Mouse (Mus musculus) embryonic facial prominence, embryonic 14.5 days (tissue): ENCODE results near the gene Tnip1. TPM values are rescaled to one million over a fixed set of nuclear protein-coding genes. Genes with fewer than 3 reads are reported as not detected.

ENCODE experiments used
- ATAC-seq: fragments of 200-750 bp; cut with Nextera tagmentation; 2 replicates; pipeline ENCODE4 v1.8.0; 2017; ENCODE audit warnings: low read depth, moderate number of reproducible peaks, moderate TSS enrichment
- DNase-seq: peaks from one replicate; pipeline ENCODE4 v3.0.0-alpha.2; 2015; ENCODE audit warnings: low spot score
- H3K27ac ChIP-seq: fragments of 300-500 bp; sonication (generic); replicated peaks from 2 replicates; pipeline ENCODE4 v1.5.1; 2014; ENCODE audit warnings: low read depth, mild to moderate bottlenecking, low read length, moderate library complexity
- H3K27me3 ChIP-seq: fragments of 300-500 bp; sonication (generic); replicated peaks from 2 replicates; pipeline ENCODE4 v1.6.1; 2014; ENCODE audit warnings: low read length; ENCODE audit not compliant: control insufficient read depth, insufficient read depth
- H3K36me3 ChIP-seq: fragments of 300-500 bp; sonication (generic); 2 replicates; pipeline ENCODE4 v1.6.1; 2014; ENCODE audit warnings: low read length, mixed read lengths; ENCODE audit not compliant: control insufficient read depth, insufficient read depth
- H3K4me1 ChIP-seq: fragments of 300-500 bp; sonication (generic); 2 replicates; pipeline ENCODE4 v1.6.1; 2014; ENCODE audit warnings: antibody characterized with exemption, low read length; ENCODE audit not compliant: control insufficient read depth, insufficient read depth
- H3K4me2 ChIP-seq: fragments of 300-500 bp; sonication (generic); 2 replicates; pipeline ENCODE4 v1.6.1; 2014; ENCODE audit warnings: low read depth, mild to moderate bottlenecking, low read length, moderate library complexity, mixed read lengths
- H3K4me3 ChIP-seq: fragments of 300-500 bp; sonication (generic); 2 replicates; pipeline ENCODE4 v1.5.1; 2014; ENCODE audit warnings: low read depth, mild to moderate bottlenecking, low read length
- H3K9ac ChIP-seq: fragments of 300-500 bp; sonication (generic); 2 replicates; pipeline ENCODE4 v1.6.1; 2014; ENCODE audit warnings: low read depth, mild to moderate bottlenecking, low read length, moderate library complexity, mixed read lengths
- H3K9me3 ChIP-seq: fragments of 300-500 bp; sonication (generic); 2 replicates; pipeline ENCODE4 v1.6.1; 2016; ENCODE audit warnings: low read length; ENCODE audit not compliant: control insufficient read depth
- WGBS: fragments of 180-500 bp; shearing (Covaris S2); extraction: QIAGEN DNeasy Blood & Tissue Kit; methylation state at CpG from one replicate; pipeline ENCODE4 v1.1.7; 2014; 5-methylcytosine and 5-hydroxymethylcytosine counted together
- polyA plus RNA-seq: library from polyadenylated mRNA; unstranded; fragments of >200 nt; fragmentation: Nextera tagmentation; extraction: Ambion mirVana; gene quantifications from 2 replicates; pipeline ENCODE4 v1.2.1, GENCODE M21; 2014

The Tnip1 gene
- polyA plus RNA-seq, 1 experiment from 2014 or later, result 21.0 TPM

DNA sequence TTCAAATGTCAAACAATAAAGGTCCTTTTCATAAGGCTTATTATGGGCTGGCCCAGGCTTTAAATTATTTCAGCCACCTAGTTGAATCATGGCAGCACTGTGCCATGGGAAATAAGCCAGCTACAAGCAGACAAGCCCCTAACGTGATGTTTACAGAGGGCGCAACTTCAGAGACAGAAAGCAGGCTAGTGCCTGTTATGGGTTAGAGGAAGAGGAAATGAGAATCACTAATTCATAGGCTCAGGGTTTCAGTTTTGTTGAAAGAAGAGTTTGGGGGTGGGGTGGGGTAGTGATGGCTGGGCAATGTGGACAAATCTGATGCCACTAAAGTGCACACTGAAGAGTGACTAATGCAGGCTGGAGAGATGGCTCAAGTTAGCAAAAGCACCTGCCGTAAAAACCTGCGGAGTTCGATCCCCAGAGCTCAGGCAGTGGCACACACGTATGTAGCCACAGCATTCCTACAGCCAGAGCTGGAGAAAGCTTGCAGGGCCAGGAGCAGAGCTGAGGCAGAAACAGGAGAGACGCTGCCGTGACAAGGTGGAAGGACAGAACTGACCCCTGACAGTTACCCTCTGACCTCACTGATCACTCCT is 26.1 kb upstream of the Tnip1 start:
- no peaks in the 10 kb centered on the region for H3K4me1 ChIP-seq
- H3K27me3 ChIP-seq, result no peaks in the 10 kb centered on the region
- 72% methylated on average over 8 of the region's 8 CpGs for WGBS
- DNase-seq (no peak), ATAC-seq (no peak)
- H3K4me2 ChIP-seq, result no peak overlapping the region
- peaks cover 83% of the 10 kb centered on the region for H3K36me3 ChIP-seq
- H3K4me3 ChIP-seq, result no peak overlapping the region
- no peak overlapping the region for H3K27ac ChIP-seq
- H3K9ac ChIP-seq, result no peak overlapping the region
- H3K9me3 ChIP-seq, result no peaks in the 10 kb centered on the region

DNA sequence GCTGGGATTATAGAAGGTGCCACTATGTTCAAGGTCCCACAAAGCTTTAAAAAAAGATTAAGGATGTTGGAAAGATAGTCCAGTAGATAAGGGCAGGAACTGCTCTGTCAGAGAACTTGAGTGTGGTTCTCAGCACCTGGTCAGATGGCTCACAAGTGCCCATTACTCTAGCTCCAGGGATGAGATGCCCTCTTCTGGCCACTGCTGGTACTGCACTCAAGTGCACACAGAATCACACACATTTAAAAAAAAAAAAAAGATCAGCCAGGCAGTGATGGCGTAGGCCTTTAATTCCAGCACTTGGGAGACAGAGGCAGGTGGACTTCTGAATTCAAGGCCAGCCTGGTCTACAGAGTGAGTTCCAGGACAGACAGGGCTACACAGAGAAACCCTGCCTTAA is 25.3 kb upstream of the Tnip1 start:
- Histone ChIP-seq H3K4me3 (no peak overlapping the region), H3K4me1 (no peaks in the 10 kb centered on the region), H3K27me3 (no peaks in the 10 kb centered on the region), H3K9ac (no peak overlapping the region), H3K36me3 (peaks cover 84% of the 10 kb centered on the region), H3K9me3 (no peaks in the 10 kb centered on the region), H3K27ac (no peak overlapping the region), H3K4me2 (no peak overlapping the region)
- ATAC-seq (no peak), DNase-seq (no peak)
- 96% methylated on average over 1 of the region's 1 CpGs for whole genome bisulfite sequencing

- Histone ChIP-seq H3K27me3 (no peaks in the 10 kb centered on the region), H3K9me3 (no peaks in the 10 kb centered on the region), H3K36me3 (peaks cover 86% of the 10 kb centered on the region), H3K4me2 (no peak overlapping the region), H3K4me1 (no peaks in the 10 kb centered on the region), H3K27ac (no peak overlapping the region), H3K9ac (no peak overlapping the region), H3K4me3 (no peak overlapping the region)
- DNase-seq (no peak), ATAC-seq (no peak)
- 68% methylated on average over 3 of the region's 3 CpGs for WGBS
Measured at GRCm38 (mm10) chr11:54985086-54985485, 22.4 kb upstream of the Tnip1 start.

DNA sequence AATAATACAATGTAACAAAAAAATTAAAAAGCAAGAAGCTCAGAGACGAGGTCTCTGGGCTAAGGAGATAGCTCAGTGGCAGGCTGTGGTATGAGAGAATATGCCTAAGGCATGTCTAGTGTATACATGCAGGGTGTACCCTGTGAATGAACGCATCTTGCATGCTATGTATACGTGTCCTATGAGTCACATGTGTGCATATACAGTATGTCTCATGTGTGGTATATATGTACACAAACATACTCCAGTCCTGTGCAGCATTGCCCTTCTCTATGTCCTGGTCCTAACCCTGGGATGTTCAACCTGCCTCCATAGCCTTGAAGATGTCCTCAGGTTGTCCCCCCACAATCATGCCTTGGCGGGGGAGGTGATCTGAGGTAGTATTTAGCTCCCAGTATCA is 21.9 kb upstream of the Tnip1 start:
- H3K36me3 ChIP-seq, result peaks cover 85% of the 10 kb centered on the region
- WGBS, result 65% methylated on average over 4 of the region's 4 CpGs
- H3K9me3 ChIP-seq, result no peaks in the 10 kb centered on the region
- H3K4me2 ChIP-seq, result no peak overlapping the region
- no peaks in the 10 kb centered on the region for H3K27me3 ChIP-seq
- H3K27ac ChIP-seq, result no peak overlapping the region
- no peak overlapping the region for H3K9ac ChIP-seq
- no peaks in the 10 kb centered on the region for H3K4me1 ChIP-seq
- ATAC-seq (0 out of 2 replicates have a peak, but pooled peaks have one; percentile 13), DNase-seq (no peak)
- H3K4me3 ChIP-seq, result no peak overlapping the region

- Histone ChIP-seq H3K4me2 (no peak overlapping the region), H3K36me3 (peaks cover 87% of the 10 kb centered on the region), H3K4me3 (no peak overlapping the region), H3K9ac (no peak overlapping the region), H3K27me3 (no peaks in the 10 kb centered on the region), H3K4me1 (no peaks in the 10 kb centered on the region), H3K9me3 (no peaks in the 10 kb centered on the region), H3K27ac (no peak overlapping the region)
- ATAC-seq (no peak), DNase-seq (peak; percentile 88)
- 1% methylated on average over 6 of the region's 6 CpGs for WGBS
Measured at GRCm38 (mm10) chr11:54984085-54984484, 21.4 kb upstream of the Tnip1 start.

DNA sequence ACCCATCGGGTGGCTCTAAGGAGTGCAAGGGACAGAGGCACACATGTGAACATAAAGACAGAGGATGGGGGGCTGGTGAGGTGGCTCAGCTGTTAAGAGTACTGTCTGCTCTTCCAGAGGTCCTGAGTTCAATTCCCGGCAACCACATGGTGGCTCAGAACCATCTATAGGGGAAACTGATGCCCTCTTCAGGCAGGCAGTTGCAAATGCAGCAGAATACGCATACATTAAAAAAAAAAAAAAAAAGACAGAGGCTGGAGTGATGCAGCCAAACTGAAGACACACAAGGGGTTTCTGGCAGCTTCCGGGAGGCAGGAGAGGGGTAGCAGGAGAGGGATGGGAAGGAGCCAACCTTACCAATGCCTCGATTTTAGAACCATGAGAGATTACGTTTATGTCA is 19.8 kb upstream of the Tnip1 start:
- H3K9me3 ChIP-seq, result no peaks in the 10 kb centered on the region
- H3K9ac ChIP-seq, result no peak overlapping the region
- no peaks in the 10 kb centered on the region for H3K4me1 ChIP-seq
- no peaks in the 10 kb centered on the region for H3K27me3 ChIP-seq
- 84% methylated on average over 6 of the region's 6 CpGs for WGBS
- H3K36me3 ChIP-seq, result peaks cover 87% of the 10 kb centered on the region
- DNase-seq, result no peak
- no peak overlapping the region for H3K27ac ChIP-seq
- no peak for ATAC-seq
- H3K4me2 ChIP-seq, result no peak overlapping the region
- no peak overlapping the region for H3K4me3 ChIP-seq

DNA sequence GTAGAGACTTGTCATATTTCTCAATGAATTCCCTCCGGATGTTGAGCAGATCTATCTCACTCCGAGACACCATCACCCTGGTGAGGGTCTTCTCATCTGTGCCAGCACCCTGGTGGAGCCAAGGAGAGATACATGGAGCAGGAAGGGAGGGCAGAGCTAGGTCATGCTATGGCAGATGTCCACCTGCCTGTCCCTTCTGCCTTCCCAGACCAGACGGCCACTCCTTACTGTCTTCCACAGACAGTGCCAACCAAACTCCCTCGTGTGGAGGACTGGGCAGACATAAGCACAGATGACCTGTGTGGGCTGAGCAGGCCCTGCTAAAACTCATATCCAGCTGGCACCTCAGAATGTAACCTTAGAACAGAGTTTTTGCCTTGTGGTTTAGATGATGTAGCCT is 18.9 kb upstream of the Tnip1 start:
- Histone ChIP-seq H3K27me3 (no peaks in the 10 kb centered on the region), H3K4me2 (no peak overlapping the region), H3K36me3 (peaks cover 82% of the 10 kb centered on the region), H3K4me1 (no peaks in the 10 kb centered on the region), H3K4me3 (no peak overlapping the region), H3K9ac (no peak overlapping the region), H3K9me3 (no peaks in the 10 kb centered on the region), H3K27ac (no peak overlapping the region)
- no peak for DNase-seq
- 86% methylated on average over 4 of the region's 4 CpGs for WGBS
- ATAC-seq, result no peak

DNA sequence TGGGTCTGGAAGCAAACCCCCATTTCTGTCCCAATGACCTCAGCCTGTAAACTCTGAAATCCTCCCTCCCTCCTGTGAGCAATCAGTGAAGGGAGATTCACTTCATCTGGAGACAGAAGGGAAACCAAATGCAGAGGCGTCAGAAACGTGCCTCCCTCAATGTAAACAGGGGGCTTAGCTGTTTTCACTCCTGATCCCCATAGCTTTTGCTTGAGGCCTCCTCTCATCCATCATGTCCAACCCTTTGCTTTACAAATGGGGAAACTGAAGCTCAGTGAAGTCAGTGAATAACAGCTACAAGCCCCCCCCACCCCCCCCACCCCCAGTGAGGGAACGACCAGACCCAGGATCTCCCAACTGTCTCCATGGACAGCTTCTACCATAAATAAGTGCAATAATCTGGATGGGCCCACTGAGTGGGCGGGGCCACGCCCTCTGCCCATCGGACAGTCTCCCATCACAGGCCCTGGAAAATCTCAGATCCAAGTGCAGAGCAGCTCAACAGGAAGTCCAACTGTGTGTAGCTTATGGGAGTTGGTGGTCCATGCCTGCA is 14.7 kb upstream of the Tnip1 start:
- H3K9me3 ChIP-seq, result no peaks in the 10 kb centered on the region
- no peak overlapping the region for H3K9ac ChIP-seq
- WGBS, result 64% methylated on average over 6 of the region's 6 CpGs
- H3K4me3 ChIP-seq, result no peak overlapping the region
- no peaks in the 10 kb centered on the region for H3K4me1 ChIP-seq
- peaks cover 47% of the 10 kb centered on the region for H3K36me3 ChIP-seq
- no peak overlapping the region for H3K4me2 ChIP-seq
- DNase-seq (no peak), ATAC-seq (no peak)
- no peak overlapping the region for H3K27ac ChIP-seq
- no peaks in the 10 kb centered on the region for H3K27me3 ChIP-seq

DNA sequence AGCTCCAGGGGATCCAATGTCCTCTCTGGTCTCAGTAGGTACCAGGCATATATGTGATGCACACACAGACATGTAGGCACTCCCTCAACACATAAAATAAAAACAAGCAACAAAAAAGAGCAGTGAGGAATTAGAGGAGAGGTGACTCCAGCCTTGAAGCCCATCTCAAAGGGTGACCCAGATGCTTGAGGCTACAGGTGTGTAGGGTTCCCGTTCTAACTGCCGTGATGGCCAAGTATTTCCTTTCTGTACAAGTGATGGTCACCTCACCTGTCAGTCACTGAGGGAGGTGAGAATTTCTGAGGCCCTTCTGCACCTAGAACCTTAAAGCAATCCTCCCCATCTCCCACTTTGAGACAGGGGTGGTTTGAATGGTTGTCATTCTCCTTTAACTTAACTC is 13.6 kb upstream of the Tnip1 start:
- Histone ChIP-seq H3K9ac (no peak overlapping the region), H3K36me3 (peaks cover 36% of the 10 kb centered on the region), H3K27ac (no peak overlapping the region), H3K4me1 (no peaks in the 10 kb centered on the region), H3K27me3 (no peaks in the 10 kb centered on the region), H3K9me3 (no peaks in the 10 kb centered on the region), H3K4me3 (no peak overlapping the region), H3K4me2 (no peak overlapping the region)
- ATAC-seq, result no peak
- WGBS, result 91% methylated on average over 2 of the region's 2 CpGs
- no peak for DNase-seq
